Mouse (Mus musculus) left cerebral cortex, adult 11 months (tissue): ENCODE results near the gene Uhrf1bp1l.
"Not testable (repeated sequence)": the region's sequence is repeated elsewhere in the genome, so short reads cannot be mapped to it uniquely, and the experiment has no call there.

Experiments
- DNase-seq: peaks from one replicate; pipeline ENCODE4 v3.0.0; 2022; ENCODE audit warnings: low spot score

Uhrf1bp1l gene

GRCm38 (mm10) chr10:89744871-89745665, at the start of gene Uhrf1bp1l:
Gene Uhrf1bp1l (plus strand): TSS chr10:89744991.
- peak; percentile 82 for DNase-seq

- DNase-seq = no peak
Observed at GRCm38 (mm10) chr10:89695194-89695911, 49.4 kb upstream of the Uhrf1bp1l start.

- not testable (repeated sequence) for DNase-seq
Observed at GRCm38 (mm10) chr10:89696270-89696669, 48.5 kb upstream of the Uhrf1bp1l start.

GRCm38 (mm10) chr10:89697956-89698355, 46.8 kb upstream of the Uhrf1bp1l start:
- DNase-seq = no peak

GRCm38 (mm10) chr10:89703042-89703441, 41.7 kb upstream of the Uhrf1bp1l start:
- DNase-seq = no peak

GRCm38 (mm10) chr10:89707397-89707796, 37.4 kb upstream of the Uhrf1bp1l start:
- DNase-seq = no peak

- DNase-seq = no peak
Observed at GRCm38 (mm10) chr10:89708720-89709119, 36.1 kb upstream of the Uhrf1bp1l start.

- DNase-seq = no peak
Observed at GRCm38 (mm10) chr10:89714910-89715309, 29.9 kb upstream of the Uhrf1bp1l start.

- DNase-seq = no peak
Observed at GRCm38 (mm10) chr10:89720252-89720651, 24.5 kb upstream of the Uhrf1bp1l start.

- DNase-seq = no peak
Observed at GRCm38 (mm10) chr10:89720796-89721195, 24.0 kb upstream of the Uhrf1bp1l start.

- no peak for DNase-seq
Observed at GRCm38 (mm10) chr10:89722247-89723195, 22.3 kb upstream of the Uhrf1bp1l start.

GRCm38 (mm10) chr10:89730386-89730785, 14.4 kb upstream of the Uhrf1bp1l start:
- DNase-seq = no peak

GRCm38 (mm10) chr10:89731341-89731740, 13.4 kb upstream of the Uhrf1bp1l start:
- DNase-seq = no peak

- peak; percentile 87 for DNase-seq
Observed at GRCm38 (mm10) chr10:89732001-89732794, 12.6 kb upstream of the Uhrf1bp1l start, which contains the start of gene Actr6. Gene Actr6 (minus strand): TSS chr10:89732295.

GRCm38 (mm10) chr10:89737092-89737491, 7.7 kb upstream of the Uhrf1bp1l start:
- DNase-seq = no peak

GRCm38 (mm10) chr10:89737887-89738286, 6.9 kb upstream of the Uhrf1bp1l start:
- no peak for DNase-seq

- no peak for DNase-seq
Observed at GRCm38 (mm10) chr10:89738395-89738794, 6.4 kb upstream of the Uhrf1bp1l start.

GRCm38 (mm10) chr10:89739703-89740102, 5.1 kb upstream of the Uhrf1bp1l start:
- DNase-seq = no peak

GRCm38 (mm10) chr10:89740995-89741394, 3.8 kb upstream of the Uhrf1bp1l start:
- DNase-seq = no peak

- no peak for DNase-seq
Observed at GRCm38 (mm10) chr10:89743266-89743665, 1.5 kb upstream of the Uhrf1bp1l start.

GRCm38 (mm10) chr10:89744341-89744740, 450 bp upstream of the Uhrf1bp1l start:
- no peak for DNase-seq
